Mouse (Mus musculus) layer of hippocampus, postnatal 10 days (tissue): ENCODE results near the gene Tldc1. TPM values are rescaled to one million over a fixed set of nuclear protein-coding genes. Genes with fewer than 3 reads are reported as not detected.

Experiments used
- DNase-seq, 2 experiments: peaks; one replicate each; pipeline ENCODE4 v3.0.0; 2021; ENCODE audit warnings: low spot score in 2 of 2
- total RNA-seq, 2 experiments: library from RNA; stranded (reverse); gene quantifications; 2 replicates each; pipeline ENCODE4 v1.2.3; 2021

The Tldc1 gene
- total RNA-seq, 2 experiments from 2014 or later: 16.3 to 18.3 TPM

DNA sequence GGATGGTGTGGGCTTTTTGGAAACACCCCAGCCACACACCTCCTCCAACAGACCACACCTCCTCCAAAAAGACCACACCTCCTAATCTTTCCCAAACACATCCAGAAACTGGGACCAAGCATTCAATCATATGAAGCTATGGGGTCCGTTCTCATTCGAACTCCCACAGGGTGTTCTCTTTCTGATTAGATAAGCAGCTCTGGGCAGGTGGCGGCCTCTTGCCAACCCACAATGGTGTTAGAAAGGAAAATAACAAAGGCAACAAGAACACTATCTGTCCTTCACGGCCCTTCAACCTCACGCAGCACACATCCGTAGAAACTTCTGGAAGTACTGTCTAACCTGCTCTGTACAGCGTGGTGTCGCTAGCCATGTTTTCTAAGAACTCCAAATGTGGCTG, 51.1 kb downstream of the Tldc1 start:
- DNase-seq: no peak

DNA sequence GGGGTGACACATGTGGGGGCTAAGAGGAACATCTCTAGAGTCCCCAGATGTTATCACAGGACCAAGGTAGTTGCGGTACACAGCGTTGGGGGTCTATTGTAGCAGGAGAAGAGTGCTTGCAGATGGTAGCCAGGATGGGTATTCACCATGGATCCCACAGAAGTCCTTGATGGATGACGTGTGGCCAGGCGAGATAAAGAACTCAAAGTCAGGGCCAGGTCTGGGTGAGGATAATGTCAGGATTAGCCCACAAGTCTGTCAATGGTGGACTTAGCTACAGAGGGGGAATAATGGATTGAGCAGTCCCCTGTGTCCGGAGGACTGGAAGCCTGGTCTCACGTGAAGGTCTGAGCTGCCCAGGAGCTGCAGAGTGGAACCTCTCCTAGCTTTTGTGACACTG, 53.6 kb downstream of the Tldc1 start:
- DNase-seq: no peak

DNA sequence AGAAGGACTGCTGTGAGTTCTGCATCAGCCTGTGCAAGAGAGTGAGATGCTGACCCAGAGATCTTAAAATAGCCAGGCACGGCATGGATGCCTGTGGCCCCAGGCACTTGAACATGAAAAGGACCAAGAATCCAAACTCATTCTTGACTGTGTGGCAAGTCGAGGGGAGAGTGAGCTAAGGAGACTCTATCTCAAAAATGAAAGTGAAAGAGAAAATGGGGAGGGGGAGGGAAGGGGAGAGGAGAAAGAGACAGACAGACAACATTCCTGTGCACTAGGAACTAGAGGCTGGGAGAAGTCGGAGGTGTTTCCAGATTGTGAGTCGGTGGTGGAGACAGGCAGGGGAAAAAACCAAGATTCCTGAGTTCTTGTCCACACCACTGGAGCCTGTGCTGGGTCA, 54.5 kb downstream of the Tldc1 start:
- DNase-seq: no peak

- DNase-seq: no peak
These were observed 55.9 kb downstream of the Tldc1 start for GRCm38 (mm10) chr8:119722348-119722747.

- peak; percentile 22 to 24 for DNase-seq
These were observed 59.2 kb downstream of the Tldc1 start for GRCm38 (mm10) chr8:119719011-119719501.

- DNase-seq: peak; percentile 25 to 28
These were observed 60.5 kb downstream of the Tldc1 start for GRCm38 (mm10) chr8:119717765-119718164.

GRCm38 (mm10) chr8:119716730-119717299, 61.4 kb downstream of the Tldc1 start:
- no peak for DNase-seq

DNA sequence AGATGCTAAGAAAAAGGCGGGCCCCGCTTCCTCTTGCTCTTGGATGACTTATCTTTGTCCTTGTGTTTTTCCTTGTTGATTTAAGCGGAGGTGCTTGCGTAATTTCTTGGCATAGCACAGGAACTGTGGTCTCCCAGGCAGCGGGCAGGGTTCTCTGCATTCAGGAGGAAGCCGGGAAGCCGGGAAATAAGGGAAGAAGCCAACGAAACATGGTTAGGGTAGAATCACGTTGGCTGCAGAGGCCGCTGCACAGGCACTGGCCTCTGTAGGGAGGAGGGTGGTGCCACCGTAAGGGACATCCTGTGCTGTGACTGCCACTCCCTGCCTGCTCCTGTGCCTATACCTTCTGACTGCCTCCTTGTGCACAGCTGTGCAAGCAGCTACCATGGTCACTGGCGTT, 63.0 kb downstream of the Tldc1 start:
- no peak for DNase-seq

DNA sequence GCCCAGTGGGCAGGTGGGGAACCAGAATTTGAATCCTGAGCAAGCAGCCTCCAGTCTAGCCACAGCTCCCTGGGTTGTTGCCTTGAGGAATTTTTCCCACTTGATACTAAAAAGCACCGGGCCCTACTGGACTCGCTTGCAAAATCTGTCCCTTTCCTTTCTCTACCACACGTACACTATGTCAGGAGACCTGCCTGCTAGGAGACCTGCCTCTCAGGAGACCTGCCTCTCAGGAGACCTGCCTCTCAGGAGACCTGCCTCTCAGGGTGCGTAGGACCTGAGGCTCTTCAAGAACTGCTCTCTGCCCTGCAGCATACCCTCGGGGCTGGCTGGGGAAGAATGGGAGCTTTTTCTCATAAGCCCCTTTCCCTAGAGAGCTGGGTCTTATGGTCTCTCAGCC, 64.8 kb downstream of the Tldc1 start:
- no peak for DNase-seq

- DNase-seq: no peak
These were observed 66.0 kb downstream of the Tldc1 start for GRCm38 (mm10) chr8:119712226-119712625.

Other genes starting within 250 kb of the Tldc1 start
- 10 to 100 TPM; 62.7 to 67.9 TPM for gene Mbtps1, start 219.7 kb downstream of the Tldc1 start, total RNA-seq
- gene Hsdl1, start 203.2 kb downstream of the Tldc1 start, total RNA-seq: 10 to 100 TPM; 52.3 to 53.2 TPM
- under 1 TPM; 0.45 to 0.57 TPM for gene Dnaaf1, start 203.2 kb downstream of the Tldc1 start, total RNA-seq
- 10 to 100 TPM; 12.5 to 13.0 TPM for gene Taf1c, start 173.2 kb downstream of the Tldc1 start, total RNA-seq
- gene Adad2, start 165.7 kb downstream of the Tldc1 start, total RNA-seq: under 1 TPM in 1 of 2 experiments, not detected in 1; 0.25 TPM
- gene Kcng4, start 142.7 kb downstream of the Tldc1 start, total RNA-seq: 1 to 10 TPM in 1 of 2 experiments, under 1 TPM in 1; 0.91 to 1.1 TPM
- gene Wfdc1, start 112.1 kb downstream of the Tldc1 start, total RNA-seq: 1 to 10 TPM; 5.1 to 5.2 TPM
- gene Atp2c2, start 78.4 kb downstream of the Tldc1 start, total RNA-seq: 1 to 10 TPM; 1.8 to 2.0 TPM
- 100 to 1,000 TPM; 129 to 134 TPM for gene Cotl1, start 62.1 kb upstream of the Tldc1 start, total RNA-seq
- gene Klhl36, start 83.8 kb upstream of the Tldc1 start, total RNA-seq: 1 to 10 TPM; 7.4 to 9.3 TPM
- gene Usp10, start 131.9 kb upstream of the Tldc1 start, total RNA-seq: 100 to 1,000 TPM in 1 of 2 experiments, 10 to 100 TPM in 1; 94.9 to 104 TPM
- gene Gm20388, start 132.4 kb upstream of the Tldc1 start, total RNA-seq: not detected
- gene Crispld2, start 214.0 kb upstream of the Tldc1 start, total RNA-seq: 1 to 10 TPM; 2.2 to 2.9 TPM